Mouse (Mus musculus): Measurements from ENCODE around the gene Gmpr. TPM values are rescaled to one million over a fixed set of nuclear protein-coding genes. Genes with fewer than 3 reads are reported as not detected.
A peak's percentile ranks its signal among the peaks of the same experiment; 100 is the strongest.

The Gmpr gene
- polyA plus RNA-seq, 1 experiment, result 41.6 TPM

DNA sequence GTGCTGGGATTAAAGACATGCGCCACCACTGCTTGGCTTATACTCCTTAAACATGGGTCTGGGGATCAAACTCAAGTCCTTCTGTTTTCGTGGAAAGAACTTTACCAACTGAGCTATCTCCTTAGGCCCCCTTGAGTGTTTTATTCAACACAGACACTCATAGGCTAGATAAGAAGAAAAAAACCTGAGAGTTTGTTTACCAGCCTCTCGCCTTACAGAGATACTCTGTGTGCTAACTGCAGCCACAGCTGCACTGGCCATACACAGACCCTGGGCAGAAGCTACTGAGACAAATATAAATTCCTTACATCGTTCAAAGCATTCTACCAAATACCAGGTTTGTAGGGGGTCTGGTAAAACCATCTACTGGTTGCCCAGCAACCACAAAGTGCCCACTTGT, 51.1 kb downstream of the Gmpr start:
- no peak for TF ChIP-seq USF1 (IDR thresholded peaks at IDR 0.05; ENCODE audit: low read depth)
- TF ChIP-seq E2F4 (IDR thresholded peaks at IDR 0.05; ENCODE audit: insufficient read depth), result no peak
- no peak for TF ChIP-seq TCF3 (IDR thresholded peaks at IDR 0.05; ENCODE audit: insufficient read length, low read depth)
- no peak for TF ChIP-seq CEBPB (IDR thresholded peaks at IDR 0.05; ENCODE audit: insufficient read depth, poor library complexity, severe bottlenecking)
- no peak for TF ChIP-seq SRF (IDR thresholded peaks at IDR 0.05; ENCODE audit: control insufficient read depth, insufficient read length, low read depth)
- no peak for TF ChIP-seq TCF12 (IDR thresholded peaks at IDR 0.05; ENCODE audit: insufficient read depth, poor library complexity, severe bottlenecking)
- no peak for TF ChIP-seq POLR2AphosphoS2 (IDR thresholded peaks at IDR 0.05; ENCODE audit: insufficient read length, low read depth)
- no peak for TF ChIP-seq MYOG (IDR thresholded peaks at IDR 0.05; ENCODE audit: control insufficient read depth in 1 of 3, insufficient read depth in 1 of 3, insufficient read length in 2 of 3, low read depth in 2 of 3)
- TF ChIP-seq POLR2A (IDR thresholded peaks at IDR 0.05; ENCODE audit: insufficient read length, low read depth), result no peak
- TF ChIP-seq MYOD1 (IDR thresholded peaks at IDR 0.05; ENCODE audit: control insufficient read depth in 1 of 3, insufficient read length in 2 of 3, low read depth in 2 of 3), result no peak
- no peak for TF ChIP-seq REST (IDR thresholded peaks at IDR 0.05; ENCODE audit: insufficient read depth, insufficient read length)
- no peak for TF ChIP-seq MAX (IDR thresholded peaks at IDR 0.05; ENCODE audit: low read depth)
- H3K79me2 ChIP-seq (ENCODE audit: control insufficient read depth, insufficient read depth), result no peaks in the 10 kb centered on the region
- H3ac ChIP-seq (ENCODE audit: control insufficient read depth, insufficient read length), result no peak overlapping the region
- no peaks in the 10 kb centered on the region for H3K27me3 ChIP-seq (ENCODE audit: control insufficient read depth, insufficient read depth, insufficient read length)
- no peak overlapping the region for H3K4me2 ChIP-seq (ENCODE audit: low read depth)
- H3K4me3 ChIP-seq, result no peak overlapping the region
- no peaks in the 10 kb centered on the region for H3K36me3 ChIP-seq (ENCODE audit: control insufficient read depth, insufficient read depth)

DNA sequence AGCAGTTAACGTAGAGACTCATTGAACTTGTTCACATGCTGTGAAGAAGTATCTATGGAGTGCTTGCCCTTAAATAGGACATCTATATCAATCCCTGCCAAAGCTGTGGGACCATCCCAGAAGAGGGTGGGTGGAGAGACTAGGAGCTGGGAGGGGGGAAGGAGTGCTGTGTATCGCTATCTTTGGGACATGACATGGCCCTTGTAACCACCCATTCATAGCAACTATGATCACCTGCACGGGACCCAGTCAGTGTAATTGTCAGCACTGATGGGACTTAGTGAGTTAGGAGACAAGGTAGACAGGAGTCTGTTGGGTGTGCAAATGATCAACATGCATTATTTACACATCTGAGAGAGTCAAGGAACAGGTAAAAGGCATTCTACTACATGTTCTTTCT, 52.0 kb downstream of the Gmpr start:
- no peak overlapping the region for H3K4me3 ChIP-seq
- H3K36me3 ChIP-seq (ENCODE audit: control insufficient read depth, insufficient read depth), result no peaks in the 10 kb centered on the region

DNA sequence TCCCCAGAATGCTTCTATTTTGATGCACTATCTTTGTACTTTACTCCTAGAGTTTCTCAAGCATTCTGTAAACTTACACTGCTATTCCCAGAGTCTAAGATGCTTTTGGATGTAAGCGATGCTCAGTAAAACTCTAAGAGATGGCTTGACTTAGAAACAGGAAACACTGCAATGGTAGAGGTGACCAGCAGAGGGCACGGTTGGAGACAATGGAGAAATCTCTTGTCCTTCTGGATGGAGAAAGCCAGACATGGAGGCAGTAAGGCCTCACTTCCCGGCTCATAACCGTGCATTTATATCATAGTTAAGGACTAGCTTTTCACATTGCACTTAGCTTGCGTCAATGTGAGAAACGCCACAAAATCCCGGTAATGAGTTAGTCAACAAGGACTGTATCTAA, 53.3 kb downstream of the Gmpr start:
- TF ChIP-seq USF1 (IDR thresholded peaks at IDR 0.05; ENCODE audit: low read depth), result no peak
- TF ChIP-seq POLR2A (IDR thresholded peaks at IDR 0.05; ENCODE audit: insufficient read length, low read depth), result no peak
- no peak for TF ChIP-seq MYOD1 (IDR thresholded peaks at IDR 0.05; ENCODE audit: control insufficient read depth in 1 of 3, insufficient read length in 2 of 3, low read depth in 2 of 3)
- TF ChIP-seq MAX (IDR thresholded peaks at IDR 0.05; ENCODE audit: low read depth), result no peak
- TF ChIP-seq TCF12 (IDR thresholded peaks at IDR 0.05; ENCODE audit: insufficient read depth, poor library complexity, severe bottlenecking), result no peak
- no peak for TF ChIP-seq MYOG (IDR thresholded peaks at IDR 0.05; ENCODE audit: control insufficient read depth in 1 of 3, insufficient read depth in 1 of 3, insufficient read length in 2 of 3, low read depth in 2 of 3)
- no peak for TF ChIP-seq REST (IDR thresholded peaks at IDR 0.05; ENCODE audit: insufficient read depth, insufficient read length)
- no peak for TF ChIP-seq TCF3 (IDR thresholded peaks at IDR 0.05; ENCODE audit: insufficient read length, low read depth)
- TF ChIP-seq POLR2AphosphoS2 (IDR thresholded peaks at IDR 0.05; ENCODE audit: insufficient read length, low read depth), result no peak

More for the DNA sequence above, 52.0 kb downstream of the Gmpr start:
- H3K4me2 ChIP-seq (ENCODE audit: low read depth), result no peak overlapping the region
- H3K79me2 ChIP-seq (ENCODE audit: control insufficient read depth, insufficient read depth), result no peaks in the 10 kb centered on the region
- TF ChIP-seq POLR2AphosphoS2 (IDR thresholded peaks at IDR 0.05; ENCODE audit: insufficient read length, low read depth) (no peak), SRF (IDR thresholded peaks at IDR 0.05; ENCODE audit: control insufficient read depth, insufficient read length, low read depth) (no peak), MAX (IDR thresholded peaks at IDR 0.05; ENCODE audit: low read depth) (no peak), MYOG (IDR thresholded peaks at IDR 0.05; ENCODE audit: control insufficient read depth in 1 of 3, insufficient read depth in 1 of 3, insufficient read length in 2 of 3, low read depth in 2 of 3) (no peak)
- no peak overlapping the region for H3ac ChIP-seq (ENCODE audit: control insufficient read depth, insufficient read length)
- H3K27me3 ChIP-seq (ENCODE audit: control insufficient read depth, insufficient read depth, insufficient read length), result no peaks in the 10 kb centered on the region

DNA sequence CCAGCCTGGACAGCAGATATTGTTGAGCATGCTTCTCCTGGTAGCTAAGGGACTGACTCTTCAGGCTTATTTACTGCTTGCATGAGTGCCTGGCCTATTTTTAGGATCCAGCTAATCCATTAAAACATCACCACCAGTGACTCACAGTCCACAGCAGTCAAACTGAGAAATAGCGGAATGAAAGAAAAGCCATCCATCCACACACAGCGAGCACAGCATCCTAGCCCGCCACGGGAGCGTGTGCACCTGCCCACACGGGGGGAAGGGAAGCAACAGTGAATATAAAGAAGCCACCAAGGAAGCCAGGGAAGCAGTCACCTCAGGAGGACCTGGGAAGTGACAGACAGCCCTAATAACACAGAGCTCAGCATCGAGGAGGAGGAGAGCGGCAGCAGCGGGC, 54.8 kb downstream of the Gmpr start:
- H3K4me3 ChIP-seq, result no peak overlapping the region
- peak in 1 of 3 experiments; percentile 49 for TF ChIP-seq MYOG (IDR thresholded peaks at IDR 0.05; ENCODE audit: control insufficient read depth in 1 of 3, insufficient read depth in 1 of 3, insufficient read length in 2 of 3, low read depth in 2 of 3)
- no peak for TF ChIP-seq E2F4 (IDR thresholded peaks at IDR 0.05; ENCODE audit: insufficient read depth)
- peak in 2 of 3 experiments; percentile 21 to 71 for TF ChIP-seq MYOD1 (IDR thresholded peaks at IDR 0.05; ENCODE audit: control insufficient read depth in 1 of 3, insufficient read length in 2 of 3, low read depth in 2 of 3)

More for the DNA sequence above, 53.3 kb downstream of the Gmpr start:
- Histone ChIP-seq H3K27me3 (ENCODE audit: control insufficient read depth, insufficient read depth, insufficient read length) (no peaks in the 10 kb centered on the region), H3ac (ENCODE audit: control insufficient read depth, insufficient read length) (no peak overlapping the region), H3K36me3 (ENCODE audit: control insufficient read depth, insufficient read depth) (no peaks in the 10 kb centered on the region), H3K4me3 (no peak overlapping the region), H3K79me2 (ENCODE audit: control insufficient read depth, insufficient read depth) (no peaks in the 10 kb centered on the region), H3K4me2 (ENCODE audit: low read depth) (no peak overlapping the region)

DNA sequence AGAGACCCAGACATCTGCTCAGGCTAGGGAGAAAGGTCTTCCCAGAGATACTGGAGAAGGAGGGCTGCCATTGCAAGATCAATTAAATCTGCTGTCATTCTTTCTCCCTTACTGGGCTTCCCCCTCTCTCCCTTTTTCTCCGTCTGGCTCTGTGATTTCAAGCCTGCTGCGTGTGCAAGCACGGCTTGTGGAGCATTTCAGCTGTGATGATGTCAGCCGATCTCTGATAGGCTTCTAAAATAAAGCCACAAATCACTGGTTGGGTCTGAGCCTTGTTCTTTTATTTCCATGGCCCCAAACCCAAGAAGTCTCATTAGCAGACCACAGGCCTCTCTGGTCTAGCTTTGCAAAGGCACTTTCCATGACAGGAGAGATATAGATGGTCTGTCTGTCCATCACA, 57.7 kb downstream of the Gmpr start:
- Histone ChIP-seq H3ac (ENCODE audit: control insufficient read depth, insufficient read length) (no peak overlapping the region), H3K36me3 (ENCODE audit: control insufficient read depth, insufficient read depth) (no peaks in the 10 kb centered on the region), H3K4me3 (no peak overlapping the region), H3K4me2 (ENCODE audit: low read depth) (no peak overlapping the region), H3K79me2 (ENCODE audit: control insufficient read depth, insufficient read depth) (no peaks in the 10 kb centered on the region), H3K27me3 (ENCODE audit: control insufficient read depth, insufficient read depth, insufficient read length) (no peaks in the 10 kb centered on the region)
- TF ChIP-seq TCF3 (IDR thresholded peaks at IDR 0.05; ENCODE audit: insufficient read length, low read depth), result no peak
- no peak for TF ChIP-seq MAX (IDR thresholded peaks at IDR 0.05; ENCODE audit: low read depth)
- TF ChIP-seq MYOG (IDR thresholded peaks at IDR 0.05; ENCODE audit: control insufficient read depth in 1 of 3, insufficient read depth in 1 of 3, insufficient read length in 2 of 3, low read depth in 2 of 3), result no peak
- TF ChIP-seq TCF12 (IDR thresholded peaks at IDR 0.05; ENCODE audit: insufficient read depth, poor library complexity, severe bottlenecking), result no peak
- TF ChIP-seq USF1 (IDR thresholded peaks at IDR 0.05; ENCODE audit: low read depth), result no peak
- no peak for TF ChIP-seq CEBPB (IDR thresholded peaks at IDR 0.05; ENCODE audit: insufficient read depth, poor library complexity, severe bottlenecking)
- TF ChIP-seq POLR2AphosphoS2 (IDR thresholded peaks at IDR 0.05; ENCODE audit: insufficient read length, low read depth), result no peak
- TF ChIP-seq E2F4 (IDR thresholded peaks at IDR 0.05; ENCODE audit: insufficient read depth), result no peak
- TF ChIP-seq POLR2A (IDR thresholded peaks at IDR 0.05; ENCODE audit: insufficient read length, low read depth), result no peak
- no peak for TF ChIP-seq REST (IDR thresholded peaks at IDR 0.05; ENCODE audit: insufficient read depth, insufficient read length)
- TF ChIP-seq SRF (IDR thresholded peaks at IDR 0.05; ENCODE audit: control insufficient read depth, insufficient read length, low read depth), result no peak
- TF ChIP-seq MYOD1 (IDR thresholded peaks at IDR 0.05; ENCODE audit: control insufficient read depth in 1 of 3, insufficient read length in 2 of 3, low read depth in 2 of 3), result no peak

More for the DNA sequence above, 54.8 kb downstream of the Gmpr start:
- Histone ChIP-seq H3K79me2 (ENCODE audit: control insufficient read depth, insufficient read depth) (no peaks in the 10 kb centered on the region), H3ac (ENCODE audit: control insufficient read depth, insufficient read length) (no peak overlapping the region), H3K27me3 (ENCODE audit: control insufficient read depth, insufficient read depth, insufficient read length) (no peaks in the 10 kb centered on the region), H3K4me2 (ENCODE audit: low read depth) (peak overlapping the region; percentile 48), H3K36me3 (ENCODE audit: control insufficient read depth, insufficient read depth) (no peaks in the 10 kb centered on the region)

Data from myocyte (in vitro differentiated cells).